Mouse (Mus musculus) heart, adult 8-10 months (tissue): ENCODE measurements at regions not wholly inside any gene's neighbourhood (a gene's known extent, or its start where the extent isn't known, plus 50 kb on each side); places are given as distances from the start of the nearest gene placed in this dataset.

Experiments used
- DNase-seq: peaks from one replicate; pipeline ENCODE4 v3.0.0; 2022; ENCODE audit warnings: low spot score

DNA sequence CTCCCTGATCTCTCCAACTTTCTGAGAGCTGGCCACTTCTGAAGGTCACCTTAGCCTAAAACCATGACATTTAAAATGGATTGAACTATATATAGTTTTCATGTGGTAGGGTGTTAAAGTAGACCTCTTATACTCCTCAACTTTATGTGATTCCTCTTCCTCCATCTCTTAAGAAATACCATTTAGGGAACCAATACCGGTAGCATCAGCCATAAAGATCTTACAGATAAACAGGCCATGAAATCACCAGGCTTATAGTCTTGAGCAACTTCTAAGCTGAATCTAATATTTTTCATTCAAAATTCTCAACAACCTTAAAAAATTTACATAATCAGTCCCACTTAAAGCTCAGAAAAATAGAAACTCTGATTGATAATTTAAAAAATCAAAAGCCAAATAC lies 56.2 kb downstream of the Rpl36a-ps1 start:
- no peak for DNase-seq

DNA sequence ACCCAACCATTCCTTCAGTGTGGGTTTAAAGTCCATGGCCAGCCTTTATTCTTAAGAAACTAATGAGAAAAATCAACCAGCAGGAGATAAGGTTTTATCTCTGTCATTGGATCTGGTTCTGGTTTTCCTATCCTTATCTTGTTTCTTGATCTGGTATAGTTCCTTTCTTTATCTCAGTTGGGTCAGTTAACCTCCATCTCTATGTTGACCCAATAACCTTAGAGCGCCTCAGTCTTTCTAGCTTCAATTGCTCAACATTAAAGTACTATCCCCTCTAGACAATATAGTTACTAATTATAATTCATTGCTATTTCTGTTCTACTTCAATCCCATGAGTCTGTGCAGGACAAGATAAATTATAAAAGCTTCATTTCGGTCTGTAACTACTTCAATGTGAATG lies 56.7 kb downstream of the Rpl36a-ps1 start:
- DNase-seq, result no peak

DNA sequence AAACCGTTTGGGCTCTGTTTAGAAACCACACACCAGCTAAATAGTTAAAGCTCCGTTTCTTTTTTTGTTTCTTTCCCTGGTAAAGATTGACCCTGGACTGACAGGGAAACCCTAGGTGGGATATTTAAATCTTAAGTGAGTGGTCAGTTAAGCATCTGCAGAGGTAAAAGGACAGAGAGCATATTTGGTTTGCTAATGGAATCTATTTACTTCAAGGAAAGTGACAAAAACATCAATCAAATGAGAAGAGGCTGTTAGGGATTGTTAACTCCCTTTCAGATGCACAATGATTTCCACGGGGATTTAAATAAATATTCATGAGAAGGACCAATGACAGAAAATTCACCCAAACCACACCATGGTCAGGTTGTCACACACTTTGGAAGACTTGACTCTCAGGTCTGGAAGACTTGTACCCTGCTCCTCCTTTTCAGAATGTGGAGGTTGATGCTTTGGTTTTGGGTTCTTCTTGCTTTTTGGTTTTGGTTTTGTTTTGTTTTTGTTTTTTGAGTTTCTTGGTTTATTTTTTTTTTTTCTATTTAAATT lies 60.7 kb downstream of the Rpl36a-ps1 start:
- no peak for DNase-seq

DNA sequence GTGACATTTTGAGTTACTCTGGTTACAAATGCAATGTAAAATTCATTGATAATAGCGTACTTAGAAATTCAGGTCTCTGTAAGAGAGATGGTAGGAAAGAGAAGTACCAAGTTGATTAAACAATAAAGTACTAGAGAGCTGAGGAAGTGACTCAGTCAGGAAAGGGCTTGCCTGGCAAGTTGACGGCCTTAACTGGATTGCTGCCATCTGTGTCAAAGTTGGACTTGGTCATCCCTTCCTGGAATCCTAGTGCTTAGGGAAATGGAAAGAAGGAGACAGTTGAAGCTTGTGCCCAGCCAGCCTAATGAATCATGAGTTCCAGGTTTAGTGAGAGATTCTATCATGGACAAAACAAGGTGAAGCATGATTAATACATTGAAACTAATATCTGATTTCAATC lies 64.8 kb downstream of the Rpl36a-ps1 start:
- DNase-seq, result peak; percentile 26

DNA sequence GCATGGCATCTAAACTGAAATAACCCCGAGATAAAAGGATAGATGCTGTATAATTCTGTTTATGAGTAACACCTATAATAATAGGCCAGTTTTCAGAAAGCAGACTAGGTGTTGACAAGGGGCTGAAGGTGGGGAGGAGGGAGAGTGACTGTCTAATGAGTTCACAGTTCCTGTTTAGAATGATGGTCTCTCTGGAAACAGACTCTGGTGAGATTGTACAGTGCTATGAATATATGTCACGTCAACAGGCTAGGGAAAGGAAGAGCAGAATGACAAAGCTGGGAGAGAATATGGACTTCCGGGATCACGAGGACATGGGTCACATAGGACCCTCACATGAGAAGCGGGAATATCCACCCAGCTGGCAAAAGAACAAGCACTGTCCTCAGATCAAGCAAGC lies 85.9 kb downstream of the Rpl36a-ps1 start:
- DNase-seq, result no peak

DNA sequence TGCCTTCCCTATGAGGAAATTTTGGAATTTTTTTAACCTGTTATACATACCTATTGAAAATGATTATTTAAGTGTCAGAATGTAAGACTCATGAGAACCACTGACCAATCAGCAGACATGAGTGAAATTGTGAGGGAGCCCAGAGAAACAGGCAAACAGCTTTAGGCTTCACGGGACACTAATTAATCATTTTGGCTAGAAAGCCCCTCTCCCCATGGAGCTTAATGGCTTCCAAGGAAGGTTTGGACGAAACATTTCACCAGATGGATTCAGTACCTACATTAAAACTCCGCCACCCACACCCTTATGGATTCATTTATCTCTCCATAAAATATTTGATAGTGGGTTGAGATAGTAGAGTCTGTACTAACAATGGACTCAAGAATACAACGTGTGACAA lies 95.2 kb downstream of the Rpl36a-ps1 start:
- DNase-seq, result no peak

DNA sequence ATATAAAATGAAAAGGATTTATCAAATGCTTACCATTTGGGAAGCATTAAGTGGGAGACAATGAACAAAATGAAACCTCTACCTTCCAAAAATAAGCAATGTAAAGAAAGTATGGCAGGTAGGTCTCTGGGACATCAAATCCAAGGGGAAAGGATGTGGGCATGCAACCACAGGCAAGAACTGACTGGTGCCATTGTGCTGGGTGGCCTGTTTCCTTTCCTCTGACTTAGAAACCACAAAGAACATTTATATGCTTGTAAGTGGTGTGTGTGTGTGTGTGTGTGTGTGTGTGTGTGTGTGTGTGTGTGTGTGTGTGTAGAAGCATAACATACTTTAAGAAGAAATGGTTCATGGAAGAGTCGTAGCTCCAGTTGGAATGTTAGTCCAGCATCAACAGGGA lies 96.7 kb downstream of the Rpl36a-ps1 start:
- no peak for DNase-seq

DNA sequence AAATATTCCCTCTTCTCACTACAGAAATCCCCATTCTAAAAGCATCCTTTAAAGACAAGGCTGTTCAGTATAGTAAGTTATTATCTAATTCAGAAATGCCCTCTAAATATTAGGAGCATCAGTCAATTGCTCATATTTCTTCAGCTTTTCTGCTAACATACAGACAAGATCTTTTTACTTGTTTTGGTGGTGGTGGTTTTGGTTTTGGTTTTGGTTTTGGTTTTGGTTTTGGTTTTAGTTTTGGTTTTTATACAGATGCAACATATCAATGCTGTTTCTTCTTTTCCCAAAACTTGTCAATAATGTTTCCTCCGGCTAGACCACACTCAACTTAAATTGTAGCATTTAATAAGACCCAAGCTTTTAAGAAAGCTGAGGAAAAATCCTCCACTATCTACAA lies 98.2 kb downstream of the Rpl36a-ps1 start:
- DNase-seq, result no peak

DNA sequence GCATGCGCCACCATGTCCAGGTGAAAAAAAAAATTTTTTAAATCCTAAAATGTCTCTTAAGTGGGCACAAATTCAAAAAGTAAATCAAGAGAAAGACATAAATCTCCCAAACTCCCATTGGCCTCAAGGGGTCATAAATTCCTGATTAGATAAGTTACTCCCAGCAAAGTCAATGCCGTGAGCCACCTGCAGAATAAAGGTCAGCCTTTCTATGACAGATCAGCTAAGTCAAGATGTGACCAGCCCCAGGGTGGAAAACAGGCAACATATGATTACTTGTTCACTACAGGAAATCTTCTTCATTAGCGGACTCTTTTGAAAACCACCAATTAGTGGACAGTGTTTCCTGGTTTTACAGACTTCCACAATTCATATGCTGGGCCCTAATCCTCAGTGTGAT lies 101.4 kb downstream of the Rpl36a-ps1 start:
- DNase-seq, result no peak

DNA sequence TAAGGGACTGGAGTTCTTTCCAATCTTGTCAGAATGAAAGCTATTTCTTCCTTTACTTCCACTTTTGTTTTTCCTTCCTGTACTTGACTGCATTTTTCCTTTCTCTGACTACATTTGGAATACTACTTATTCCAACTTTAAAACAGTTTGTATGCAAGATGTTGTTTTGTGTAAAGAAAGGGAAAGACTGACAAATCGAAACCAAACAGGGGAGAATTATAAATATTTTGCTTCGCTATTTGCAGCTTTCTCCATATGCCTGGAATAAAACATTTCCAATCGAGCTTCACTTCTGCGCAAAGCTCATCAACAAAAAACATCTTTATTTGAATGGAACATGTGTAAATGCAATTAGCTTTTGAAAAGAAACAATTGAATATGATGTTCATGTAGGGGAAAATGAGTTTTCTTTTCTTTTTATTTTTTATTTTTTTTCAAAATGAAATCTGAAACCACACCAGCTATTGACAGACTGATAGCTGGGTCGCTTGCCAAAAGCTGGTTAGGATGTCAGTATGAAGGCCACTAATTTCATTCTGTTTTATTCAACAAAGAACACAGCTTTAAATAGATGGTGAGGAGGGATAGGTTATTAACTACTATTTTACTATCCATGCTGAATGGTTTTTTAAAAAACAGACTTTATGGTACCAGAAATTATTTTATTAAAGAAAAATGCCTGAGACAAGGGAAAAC lies 102.7 kb downstream of the Rpl36a-ps1 start:
- no peak for DNase-seq

DNA sequence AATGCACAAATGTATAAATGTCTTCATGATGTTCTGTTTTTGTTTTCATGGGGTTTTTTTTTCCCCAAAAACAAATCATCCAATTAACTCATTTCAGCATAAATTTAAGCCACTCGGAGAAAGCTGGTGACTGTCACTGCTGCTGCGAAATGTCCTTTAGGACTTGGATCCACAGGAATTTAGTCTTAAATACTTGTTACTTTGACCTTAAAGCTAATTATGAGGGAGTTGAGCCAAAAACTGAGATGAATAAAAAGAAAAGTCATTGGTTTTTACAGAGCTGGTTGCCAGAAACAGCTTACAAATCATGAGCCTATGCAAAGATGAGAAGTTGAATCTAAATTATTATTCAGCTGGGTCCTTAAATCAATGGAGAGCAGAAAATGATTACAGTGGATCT lies 106.5 kb downstream of the Rpl36a-ps1 start:
- DNase-seq, result no peak

DNA sequence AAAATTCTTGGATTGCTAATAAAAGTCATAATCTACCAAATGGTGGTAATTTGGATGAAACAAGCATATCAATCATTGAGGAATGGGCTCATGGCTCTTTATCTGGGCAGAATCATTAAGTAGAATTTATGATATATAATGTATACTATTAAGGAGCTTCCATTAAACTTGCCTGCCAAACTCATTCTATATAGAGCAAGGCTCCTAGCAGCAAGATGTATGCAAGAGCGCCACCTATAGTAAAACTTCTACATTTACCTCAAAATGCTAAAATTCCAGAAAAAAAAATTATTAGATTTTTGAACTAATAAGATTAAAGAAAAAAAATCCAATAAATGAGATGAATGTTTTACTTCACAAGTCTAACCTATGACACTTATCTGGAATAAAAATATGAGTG lies 107.1 kb downstream of the Rpl36a-ps1 start:
- no peak for DNase-seq

DNA sequence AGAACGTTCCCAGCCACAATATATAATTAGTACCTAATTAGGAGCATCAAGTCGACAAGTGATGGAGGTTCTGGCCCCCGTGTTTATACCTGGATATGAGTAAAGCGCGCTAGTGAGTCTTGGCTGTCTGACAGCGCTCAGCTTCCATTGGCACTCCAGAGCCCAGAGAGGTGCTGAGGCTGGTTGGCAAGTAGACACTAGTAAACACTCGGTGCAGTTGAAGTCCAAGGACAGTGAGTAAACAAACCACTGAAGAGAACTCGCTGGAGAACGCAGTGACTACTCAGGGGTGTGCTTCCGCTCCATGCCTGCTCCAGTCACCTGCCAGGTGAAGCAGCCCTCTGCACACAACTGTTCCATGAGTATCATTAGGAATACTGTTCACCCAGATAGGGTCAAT lies 111.5 kb downstream of the Rpl36a-ps1 start:
- no peak for DNase-seq

DNA sequence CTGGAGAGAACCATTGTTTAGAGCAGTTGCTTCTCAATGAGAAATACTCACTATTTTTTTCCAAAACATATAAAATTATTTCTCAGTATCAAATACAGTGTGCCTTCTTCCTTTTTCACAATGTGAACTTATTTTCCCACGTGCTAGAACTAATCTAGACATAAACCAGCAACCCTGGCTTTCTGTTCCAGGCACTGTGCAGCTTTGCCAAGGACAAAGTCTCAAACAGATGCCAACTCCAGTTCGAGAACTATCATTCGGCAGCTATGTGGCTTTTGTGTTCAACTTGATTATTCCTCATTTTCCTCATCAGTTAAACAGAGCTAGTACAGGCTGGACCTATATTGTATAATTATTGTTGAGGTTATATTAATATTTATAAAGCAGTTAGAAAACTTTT lies 116.2 kb downstream of the Rpl36a-ps1 start:
- peak; percentile 16 for DNase-seq

DNA sequence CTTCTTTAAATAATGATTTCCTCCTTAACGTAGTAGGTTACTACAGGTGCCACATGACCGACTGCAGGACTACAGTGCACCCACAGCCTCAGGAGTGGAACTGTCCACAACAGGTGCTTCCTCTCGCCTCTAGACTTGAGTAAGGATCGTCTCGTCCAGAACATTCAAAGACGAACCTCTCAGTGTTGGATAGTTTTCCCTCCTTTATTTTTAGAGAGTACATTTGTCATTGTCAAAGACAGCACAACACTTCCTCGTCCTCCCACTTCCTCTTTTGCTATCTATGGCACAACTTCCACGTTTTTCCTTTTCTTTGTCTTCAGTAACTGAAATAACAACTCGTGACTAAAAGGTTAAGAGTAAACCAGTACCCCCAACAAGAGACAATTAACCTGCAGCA lies 120.7 kb downstream of the Rpl36a-ps1 start:
- DNase-seq, result no peak

DNA sequence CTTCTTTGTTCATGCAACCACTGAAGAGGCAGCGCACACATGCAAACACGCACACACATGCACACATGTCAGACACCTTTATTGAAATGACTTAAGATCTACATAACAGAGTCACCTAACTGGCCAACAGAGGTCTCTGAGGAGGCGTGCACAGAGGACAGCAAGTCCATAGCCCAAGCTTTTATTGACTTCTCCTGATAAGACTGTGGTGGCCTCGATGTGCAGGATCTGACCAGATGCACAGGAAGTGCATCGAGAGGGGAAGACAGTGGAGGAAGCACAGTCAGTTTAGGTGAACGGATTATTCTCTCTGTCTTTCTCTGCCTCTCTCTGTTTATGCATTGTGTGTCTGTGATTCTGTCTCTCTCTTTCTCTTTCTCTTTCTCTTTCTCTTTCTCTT lies 124.2 kb downstream of the Rpl36a-ps1 start:
- DNase-seq, result no peak

DNA sequence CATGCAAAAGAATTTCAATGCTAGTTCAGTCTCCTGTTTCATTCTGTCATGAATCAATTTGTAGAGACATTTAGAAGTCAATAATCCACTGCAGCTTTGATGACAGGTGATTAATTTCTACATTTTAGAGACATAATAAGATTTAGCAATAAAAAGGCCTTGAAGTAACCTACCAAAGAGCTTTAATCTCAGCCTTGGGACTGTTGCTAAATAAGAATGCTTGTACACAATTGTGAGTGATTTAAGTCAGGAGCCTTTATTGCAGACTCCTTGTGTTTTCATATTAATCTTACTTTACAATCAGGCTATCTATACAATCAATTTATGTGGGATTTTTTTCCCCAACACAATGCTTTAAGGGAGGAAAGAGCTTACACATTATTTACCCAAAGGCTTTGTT lies 127.2 kb downstream of the Rpl36a-ps1 start:
- no peak for DNase-seq

DNA sequence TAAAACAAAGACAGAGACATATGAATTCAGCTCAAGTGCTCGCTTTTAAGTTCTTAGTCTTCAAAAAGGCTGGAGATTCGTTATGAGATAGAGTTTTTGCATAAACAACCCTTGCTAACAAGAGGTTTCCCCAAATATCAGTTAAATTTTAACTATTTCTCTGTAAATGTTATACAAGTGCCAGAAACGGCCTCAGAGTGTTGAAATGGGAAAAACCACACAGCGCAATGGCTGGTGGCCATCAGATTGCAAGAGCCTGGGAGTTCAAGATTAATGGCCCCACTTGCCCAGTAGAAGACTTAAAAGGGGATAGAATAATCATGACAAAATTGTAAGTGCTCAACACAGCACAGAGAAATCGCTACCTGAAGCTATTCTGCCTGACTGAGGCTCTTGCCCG lies 130.1 kb downstream of the Rpl36a-ps1 start:
- DNase-seq, result no peak

DNA sequence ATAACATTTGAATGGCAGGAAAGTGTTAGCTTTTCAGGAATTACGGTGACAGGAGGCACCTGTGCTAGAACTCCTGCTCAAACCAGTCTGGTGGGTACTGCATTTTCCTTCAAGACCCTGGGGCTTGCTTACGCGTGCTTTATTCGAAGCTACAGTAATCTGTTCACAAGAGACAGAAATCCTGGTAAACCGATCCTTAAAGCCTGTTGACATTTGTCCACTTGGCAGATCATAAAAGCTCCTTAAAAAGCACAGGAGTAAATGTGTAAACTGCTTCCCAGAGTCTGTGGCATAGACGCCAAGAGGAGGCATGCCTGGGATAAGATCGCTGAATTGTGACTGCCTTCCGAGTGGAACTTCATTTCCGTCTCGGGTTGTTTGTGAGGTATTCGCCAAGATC lies 130.5 kb downstream of the Rpl36a-ps1 start:
- no peak for DNase-seq

DNA sequence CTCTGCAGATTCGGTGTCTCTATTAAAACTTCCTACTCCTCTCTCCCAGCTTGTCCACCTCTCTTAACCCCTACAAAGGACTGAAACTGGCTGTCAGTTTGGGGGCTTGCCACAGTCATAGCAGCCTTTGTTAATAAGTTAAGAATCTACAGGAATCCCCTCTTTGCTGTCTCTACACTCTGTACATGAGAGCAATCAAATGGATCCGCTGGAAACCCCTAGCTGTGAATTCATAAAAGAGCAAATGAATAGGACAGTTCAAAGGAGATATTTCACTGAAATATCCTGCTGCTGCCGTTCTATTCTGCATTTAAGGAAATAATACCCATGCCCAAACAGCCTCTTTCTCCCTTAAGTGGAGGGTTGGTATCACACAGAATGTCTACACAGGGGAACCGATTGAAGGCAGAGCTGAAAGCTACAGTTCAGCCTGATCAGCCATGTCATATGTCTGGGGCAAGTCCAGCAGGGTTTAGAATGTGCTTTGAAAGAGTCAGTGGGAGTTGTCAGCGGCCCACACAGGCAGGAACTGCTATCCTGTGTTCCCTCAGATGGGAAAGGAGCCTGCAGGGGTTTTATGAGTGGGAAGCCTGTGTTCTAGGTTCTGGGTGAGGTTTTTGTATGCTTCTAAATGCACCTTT lies 131.9 kb downstream of the Rpl36a-ps1 start:
- no peak for DNase-seq

DNA sequence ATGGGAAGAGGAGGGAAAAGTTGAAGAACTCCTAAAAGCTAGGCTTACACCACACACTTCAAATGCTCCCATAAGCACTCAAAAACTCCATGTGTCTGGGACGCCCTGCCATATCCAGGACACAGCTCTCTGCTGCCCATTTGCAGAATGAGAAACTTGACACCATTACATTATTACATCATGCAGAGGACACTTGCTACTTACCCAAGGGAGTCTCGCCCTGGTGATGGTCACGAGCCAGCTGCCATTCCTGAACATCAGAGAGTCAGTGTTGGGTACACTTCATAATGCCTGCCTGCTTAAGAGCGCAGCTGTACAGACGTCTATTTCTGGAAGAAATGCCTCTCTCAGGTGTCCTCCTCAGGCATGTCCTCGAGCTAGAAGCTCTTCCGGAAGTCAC lies 135.3 kb downstream of the Rpl36a-ps1 start:
- no peak for DNase-seq

DNA sequence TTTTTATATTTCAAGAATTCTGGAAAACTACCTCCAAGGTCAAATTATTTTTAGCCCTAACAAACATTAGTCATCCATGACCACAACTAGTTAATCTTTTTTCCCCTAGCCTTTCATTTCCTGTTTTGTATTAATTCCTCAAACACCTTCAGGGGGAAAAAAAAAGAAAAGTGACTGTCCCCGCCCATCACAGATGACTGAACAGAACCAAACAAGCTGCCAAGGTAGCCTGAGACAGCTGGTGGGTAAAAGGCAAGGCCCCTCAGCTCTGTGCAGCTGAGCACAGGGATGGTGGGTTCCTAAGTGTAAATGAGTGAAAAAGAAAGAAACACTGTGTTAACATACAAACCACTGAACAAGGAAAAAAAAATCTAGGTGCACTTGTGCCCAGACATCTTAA lies 145.6 kb downstream of the Rpl36a-ps1 start:
- DNase-seq, result no peak

DNA sequence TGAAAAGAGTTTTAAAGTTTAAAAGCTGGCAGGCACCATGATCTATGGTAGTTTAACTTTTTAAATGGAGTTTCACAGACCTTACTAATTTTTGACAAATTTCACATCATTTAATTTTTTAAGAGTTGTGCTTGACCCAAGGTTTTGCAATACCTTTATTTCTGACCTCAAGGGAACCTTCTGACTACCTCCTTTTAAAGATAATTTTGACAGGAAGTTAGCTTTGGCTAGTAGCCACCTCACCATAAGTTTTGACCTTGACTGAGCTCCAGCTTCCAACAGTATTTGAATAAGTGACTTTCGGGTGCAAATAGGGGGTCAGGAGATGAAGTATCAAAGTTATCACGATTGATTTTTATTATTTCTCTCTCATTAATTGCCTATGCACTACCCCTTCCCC lies 149.9 kb downstream of the Rpl36a-ps1 start:
- DNase-seq, result no peak

DNA sequence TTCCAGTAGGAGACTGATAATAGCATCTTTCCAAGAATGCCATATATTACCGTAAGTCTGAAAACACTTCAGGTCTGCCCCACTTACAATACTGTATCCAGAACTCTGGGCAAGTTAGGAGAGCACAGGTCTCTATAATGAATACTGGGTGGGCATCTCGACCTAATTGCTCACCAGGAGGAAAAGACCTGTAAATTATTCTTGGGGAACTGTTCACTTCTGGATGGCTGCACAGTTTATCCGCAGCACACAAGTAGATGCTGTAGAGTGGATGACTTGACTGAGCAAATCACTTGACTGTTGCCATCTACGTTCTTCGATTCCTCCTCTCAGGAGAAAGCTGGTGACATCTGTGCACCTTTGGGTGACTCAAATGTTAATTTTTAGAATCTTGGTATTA lies 159.8 kb downstream of the Rpl36a-ps1 start:
- no peak for DNase-seq
